Mouse (Mus musculus) neural tube, embryonic 13.5 days (tissue): ENCODE results near the gene Mat2b. TPM values are rescaled to one million over a fixed set of nuclear protein-coding genes. Genes with fewer than 3 reads are reported as not detected.

Experiments
- ATAC-seq: fragments of 200-750 bp; cut with Nextera tagmentation; 2 replicates; pipeline ENCODE4 v1.8.0; 2017; ENCODE audit warnings: low read depth, mild to moderate bottlenecking, moderate TSS enrichment, moderate library complexity
- H3K27ac ChIP-seq: fragments of 300-500 bp; sonication (generic); replicated peaks from 2 replicates; pipeline ENCODE4 v1.5.1; 2015; ENCODE audit warnings: moderate library complexity, mild to moderate bottlenecking, inconsistent platforms
- H3K27me3 ChIP-seq: fragments of 300-500 bp; sonication (generic); 2 replicates; pipeline ENCODE4 v1.6.1; 2015; ENCODE audit warnings: mild to moderate bottlenecking, inconsistent platforms
- H3K36me3 ChIP-seq: fragments of 300-500 bp; sonication (generic); 2 replicates; pipeline ENCODE4 v1.6.1; 2015; ENCODE audit warnings: mild to moderate bottlenecking, inconsistent platforms
- H3K4me1 ChIP-seq: fragments of 300-500 bp; sonication (generic); replicated peaks from 2 replicates; pipeline ENCODE4 v1.6.1; 2015; ENCODE audit warnings: inconsistent platforms
- H3K4me2 ChIP-seq: fragments of 300-500 bp; sonication (generic); 2 replicates; pipeline ENCODE4 v1.6.1; 2015; ENCODE audit warnings: inconsistent platforms, mild to moderate bottlenecking, moderate library complexity
- H3K4me3 ChIP-seq: fragments of 300-500 bp; sonication (generic); 2 replicates; pipeline ENCODE4 v1.5.1; 2015; ENCODE audit warnings: mild to moderate bottlenecking, inconsistent platforms
- H3K9ac ChIP-seq: fragments of 300-500 bp; sonication (generic); 2 replicates; pipeline ENCODE4 v1.6.1; 2015; ENCODE audit warnings: moderate library complexity, mild to moderate bottlenecking, inconsistent platforms
- H3K9me3 ChIP-seq: fragments of 300-500 bp; sonication (generic); 2 replicates; pipeline ENCODE4 v1.6.1; 2016; ENCODE audit warnings: inconsistent platforms
- WGBS: fragments of 180-500 bp; shearing (Covaris S2); methylation state at CpG from one replicate; pipeline ENCODE4 v1.1.7; 2015; 5-methylcytosine and 5-hydroxymethylcytosine counted together
- polyA plus RNA-seq: library from polyadenylated mRNA; unstranded; fragments of >200 nt; fragmentation: Nextera tagmentation; extraction: Ambion mirVana; gene quantifications from 2 replicates; pipeline ENCODE4 v1.2.1, GENCODE M21; 2015

Gene Mat2b
- polyA plus RNA-seq, 1 experiment from 2014 or later = 68.7 TPM

GRCm38 (mm10) chr11:40647246-40647645 lies 47.8 kb downstream of the Mat2b start:
- no peak for ATAC-seq
- Histone ChIP-seq H3K36me3 (no peaks in the 10 kb centered on the region), H3K9me3 (no peaks in the 10 kb centered on the region), H3K27ac (no peak overlapping the region), H3K4me3 (no peak overlapping the region), H3K27me3 (no peaks in the 10 kb centered on the region), H3K4me1 (no peaks in the 10 kb centered on the region), H3K4me2 (no peak overlapping the region), H3K9ac (no peak overlapping the region)
- WGBS = 68% methylated on average over 2 of the region's 2 CpGs

Other genes with a start within 250 kb of the Mat2b start
- 7.8 and 10.1 TPM in 2 replicates for gene Hmmr, start 38.2 kb upstream of the Mat2b start, polyA plus RNA-seq
- 70.9 and 81.8 TPM in 2 replicates for gene Nudcd2, start 38.5 kb upstream of the Mat2b start, polyA plus RNA-seq
- 41.8 and 44.1 TPM in 2 replicates for gene Ccng1, start 60.1 kb upstream of the Mat2b start, polyA plus RNA-seq